Mouse (Mus musculus): Measurements from ENCODE around the gene Maea.

The Maea gene

DNA sequence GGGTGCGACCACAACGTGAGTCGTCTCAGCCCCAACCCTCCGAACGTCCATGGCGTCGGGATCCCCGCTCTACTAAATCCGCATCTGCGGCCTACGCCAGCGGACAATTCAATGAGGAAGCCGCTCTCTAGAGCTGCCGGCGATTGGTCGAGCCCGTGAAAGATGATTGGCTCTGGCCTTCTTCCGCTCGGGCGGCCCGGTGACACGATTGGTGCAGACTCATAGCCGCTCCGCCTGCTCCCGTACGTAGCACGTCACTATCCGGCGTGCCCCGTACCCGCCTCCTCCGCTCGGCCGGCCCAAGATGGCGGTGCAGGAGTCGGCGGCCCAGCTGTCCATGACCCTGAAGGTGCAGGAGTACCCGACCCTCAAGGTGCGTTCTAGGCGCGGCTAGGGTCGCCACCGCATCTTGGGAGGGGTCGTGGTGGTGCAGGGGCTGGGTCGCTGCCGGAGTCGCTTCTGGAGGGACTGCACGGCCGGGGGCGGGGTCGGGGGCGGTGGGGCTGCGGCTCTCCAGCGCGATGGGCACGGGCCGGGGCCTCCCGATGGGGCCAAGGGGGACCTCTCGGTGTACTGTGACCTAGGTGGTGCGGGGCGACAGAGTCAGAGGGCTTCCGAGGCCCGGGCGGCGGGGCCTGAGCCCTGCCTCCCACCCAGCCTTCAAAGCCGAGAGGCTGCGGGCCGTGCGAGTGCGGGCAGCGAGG lies at the start of gene Maea:
Gene Maea, plus strand, starts transcription at position 237 of the 704 bp plus-strand sequence.
- peak; percentile 95 for DNase-seq

DNA sequence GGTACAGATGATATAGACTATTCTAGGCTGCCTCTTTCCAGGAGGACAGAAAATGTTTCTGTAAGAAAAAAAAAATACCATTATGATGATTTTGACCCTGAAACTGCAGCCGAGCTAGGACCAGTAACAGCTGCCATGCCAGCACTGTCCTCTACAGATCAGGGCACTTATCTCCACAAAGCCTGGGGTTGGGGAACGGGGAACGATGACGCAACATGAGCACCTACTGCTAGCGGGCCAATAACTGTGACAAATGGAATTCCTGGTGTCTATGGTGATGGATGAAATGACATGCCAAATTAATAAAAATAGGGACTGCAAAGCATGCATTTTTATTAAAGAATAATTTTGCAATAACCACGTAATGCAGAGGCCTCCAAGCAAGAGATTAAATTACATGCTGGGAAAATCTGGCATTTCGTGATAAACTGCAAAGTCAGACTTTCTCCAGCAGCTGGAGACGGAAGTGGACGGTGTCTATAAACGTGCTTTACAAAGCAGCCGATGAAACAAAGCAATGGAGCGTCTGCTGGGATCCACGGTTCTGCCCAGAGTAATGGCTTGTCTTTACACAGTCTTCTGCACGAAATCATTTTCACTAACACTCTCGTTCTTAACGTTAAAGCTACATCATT lies 41.4 kb upstream of the Maea start:
- no peak for DNase-seq

DNA sequence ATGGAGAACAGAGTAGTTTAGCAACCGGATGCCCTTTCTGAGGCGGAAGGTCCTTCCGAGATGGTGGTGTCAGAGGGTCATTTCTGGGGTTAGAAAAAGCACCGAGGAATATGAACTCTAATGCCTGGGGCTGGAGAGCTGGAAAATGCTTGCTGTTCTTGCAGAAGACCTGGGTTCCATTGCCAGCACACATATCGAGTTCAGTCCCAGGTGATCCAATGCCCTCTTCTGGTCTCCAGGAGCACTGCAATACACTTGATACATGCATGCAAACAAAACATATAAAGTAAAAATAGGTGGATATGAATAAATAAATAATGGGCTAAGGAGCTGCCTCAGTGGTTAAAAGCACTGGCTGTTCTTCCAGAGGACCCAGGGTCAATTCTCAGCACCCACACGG lies 38.1 kb upstream of the Maea start:
- peak; percentile 13 for DNase-seq

DNA sequence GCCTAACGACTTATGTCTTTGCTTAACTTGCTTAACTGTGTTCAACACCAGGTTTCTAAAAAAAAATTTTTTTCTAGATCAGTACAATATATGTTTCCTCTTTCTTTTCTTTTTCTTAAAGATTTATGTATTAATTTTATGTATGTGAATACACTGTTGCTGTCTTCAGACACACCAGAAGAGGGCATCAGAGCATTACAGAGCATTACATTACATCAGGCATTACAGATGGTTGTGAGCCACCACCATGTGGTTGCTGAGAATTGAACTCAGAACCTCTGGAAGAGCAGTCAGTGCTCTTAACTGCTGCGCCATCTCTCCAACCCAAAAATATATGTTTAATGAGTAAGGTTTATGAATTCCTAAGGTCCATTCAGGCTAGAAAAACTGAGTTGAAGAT lies 33.5 kb upstream of the Maea start:
- no peak for DNase-seq

DNA sequence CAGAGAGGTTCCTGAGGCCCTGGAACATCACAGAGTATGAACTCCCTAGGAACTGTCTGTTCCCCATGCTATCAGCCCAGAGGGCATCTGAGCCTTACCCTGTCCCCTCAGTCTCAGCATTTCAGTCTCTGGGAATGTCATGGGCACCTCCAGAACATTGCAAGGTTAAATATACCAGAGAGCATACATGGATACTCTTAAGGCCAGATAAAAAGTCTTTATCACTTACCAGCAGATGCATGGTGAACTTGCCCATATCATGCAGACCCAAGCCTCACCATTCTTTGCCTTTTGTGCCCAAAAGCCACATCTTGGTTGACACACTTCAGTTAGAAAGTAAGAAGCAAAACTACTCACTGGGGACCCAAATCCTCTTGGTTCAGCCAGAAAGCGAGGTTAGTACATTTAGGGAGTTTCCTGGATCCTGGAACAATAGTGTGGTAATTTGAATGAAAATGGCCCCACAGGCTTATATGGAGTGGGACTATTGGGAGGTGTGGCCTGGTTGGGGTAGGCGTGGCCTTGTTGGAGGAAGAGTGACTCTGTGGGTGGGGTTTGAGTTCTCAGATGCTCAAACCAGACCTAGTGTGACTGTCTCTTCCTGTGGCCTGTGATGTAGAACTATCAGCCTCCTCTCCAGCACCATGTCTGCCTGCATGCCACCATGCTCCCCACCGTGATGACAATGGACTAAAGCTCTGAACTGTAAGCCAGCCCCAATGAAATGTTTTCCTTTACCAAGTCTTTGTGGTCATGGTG lies 24.4 kb upstream of the Maea start:
- peak; percentile 8 for DNase-seq

DNA sequence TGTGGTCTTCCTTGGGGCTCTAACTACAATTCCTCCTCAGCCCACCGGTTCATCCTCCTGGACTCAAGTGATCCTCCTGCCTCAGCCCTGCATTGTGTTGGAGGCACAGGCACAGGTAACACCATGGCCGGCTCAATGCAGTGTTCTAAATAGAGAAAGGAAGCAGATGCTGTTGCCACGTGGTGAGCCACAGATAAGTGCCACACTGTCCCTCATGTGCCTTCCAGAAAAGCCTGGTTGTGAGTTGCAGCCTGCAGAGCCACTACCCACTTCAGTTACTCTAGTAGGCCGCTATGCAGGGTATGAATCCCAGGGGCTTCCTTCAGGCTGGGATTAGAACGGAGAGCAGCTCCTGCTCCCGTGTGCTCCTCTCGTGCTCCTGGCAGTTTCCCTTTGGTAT lies 23.1 kb upstream of the Maea start:
- no peak for DNase-seq

DNA sequence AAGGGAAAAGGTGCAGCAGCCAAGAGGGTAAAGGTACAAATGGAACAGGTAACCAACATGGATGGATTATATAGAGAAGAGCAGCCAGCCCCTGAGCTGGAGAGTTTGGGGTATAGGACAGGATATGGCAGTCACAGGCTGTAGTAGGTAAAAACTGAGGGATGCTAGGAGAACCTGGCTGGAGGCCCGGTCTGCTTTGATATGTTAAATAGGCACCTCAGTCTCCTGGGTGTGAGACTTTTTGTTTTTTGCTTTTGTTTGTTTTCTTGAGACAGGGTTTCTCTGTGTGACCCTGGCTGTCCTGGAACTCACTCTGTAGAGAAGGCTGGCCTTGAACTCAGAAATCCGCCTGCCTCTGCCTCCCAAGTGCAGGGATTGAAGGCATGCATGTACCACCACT lies 10.8 kb upstream of the Maea start:
- no peak for DNase-seq

DNA sequence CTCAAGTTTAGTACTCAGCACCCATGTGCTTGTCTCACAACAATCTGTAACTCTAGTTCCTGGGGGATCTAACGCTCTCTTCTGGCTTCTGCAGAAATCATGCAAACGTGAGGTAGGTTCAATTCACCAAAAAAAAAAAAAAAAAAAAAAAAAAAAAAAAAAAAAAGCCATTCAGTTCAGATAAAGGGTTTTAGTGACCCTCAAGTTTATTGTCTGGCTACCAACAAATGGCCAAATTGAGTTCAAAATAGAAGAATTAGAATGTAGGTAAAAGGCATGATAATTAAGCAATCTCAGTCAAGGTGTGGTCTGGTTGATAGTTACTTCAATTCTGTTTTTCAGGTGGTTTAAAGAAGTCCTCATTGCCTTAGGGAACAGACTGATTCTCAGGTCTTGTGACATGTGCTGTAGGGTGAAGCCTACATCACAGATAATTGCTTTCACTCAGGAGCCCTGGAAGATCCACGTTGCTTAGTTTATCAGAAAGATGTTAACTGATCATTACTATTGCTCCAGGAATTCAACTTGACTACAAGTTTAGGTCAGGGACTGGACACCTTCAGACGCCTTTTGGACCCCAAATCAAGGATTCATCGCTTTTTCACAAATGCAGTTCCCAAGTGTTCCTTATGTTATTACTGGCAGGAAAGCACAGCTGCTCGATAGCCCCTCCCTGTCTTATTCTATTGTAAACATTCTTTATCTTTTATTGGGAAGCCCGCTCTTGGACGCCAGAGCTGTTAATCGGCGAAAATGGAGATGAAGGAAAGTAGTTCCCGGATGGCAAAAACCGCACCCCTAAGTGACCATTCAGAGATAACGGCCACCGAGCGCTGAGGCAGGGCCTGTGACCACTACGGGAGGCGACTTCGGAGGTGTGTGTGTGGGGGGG lies 682 bp upstream of the Maea start:
- no peak for DNase-seq

DNA sequence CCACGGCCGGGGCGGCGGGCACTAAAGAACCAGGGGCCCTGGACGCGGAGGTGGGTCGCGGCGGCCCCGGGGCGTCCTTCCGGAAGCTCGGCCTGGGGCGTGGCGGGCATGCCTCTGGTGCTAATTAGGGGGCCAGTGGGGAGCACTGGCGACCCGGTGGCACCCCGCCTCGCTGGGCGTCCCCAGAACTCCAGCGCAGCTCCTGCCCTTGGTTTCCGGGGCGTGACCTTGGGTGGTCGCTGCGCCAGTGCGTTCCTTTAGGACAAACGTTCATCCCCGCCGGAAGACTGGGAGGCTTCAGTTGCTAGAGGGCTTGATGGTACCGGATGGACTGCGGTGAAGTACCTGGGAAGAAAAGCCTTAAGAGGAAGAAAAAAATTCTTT lies 660 bp downstream of the Maea start:
- peak; percentile 50 for DNase-seq

DNA sequence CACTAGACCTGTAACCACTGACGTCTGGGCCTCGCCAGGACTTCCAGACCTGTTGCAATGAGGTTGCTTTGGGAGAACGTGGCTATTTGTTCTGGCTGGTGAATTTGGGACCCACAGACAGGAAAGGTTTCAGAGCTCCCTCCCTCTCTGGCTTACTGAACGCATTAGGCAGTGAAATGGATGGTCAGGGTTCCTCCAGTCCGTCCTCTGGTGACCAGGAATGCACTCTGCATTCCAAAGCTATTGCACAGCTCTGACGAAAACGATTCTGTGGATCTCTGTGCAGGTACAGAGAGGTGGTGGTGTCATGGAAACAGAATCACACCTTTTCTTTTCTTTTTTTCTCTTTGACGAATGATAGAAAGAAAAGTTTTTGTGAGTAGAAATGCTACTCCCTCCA lies 1.9 kb downstream of the Maea start:
- DNase-seq: no peak

DNA sequence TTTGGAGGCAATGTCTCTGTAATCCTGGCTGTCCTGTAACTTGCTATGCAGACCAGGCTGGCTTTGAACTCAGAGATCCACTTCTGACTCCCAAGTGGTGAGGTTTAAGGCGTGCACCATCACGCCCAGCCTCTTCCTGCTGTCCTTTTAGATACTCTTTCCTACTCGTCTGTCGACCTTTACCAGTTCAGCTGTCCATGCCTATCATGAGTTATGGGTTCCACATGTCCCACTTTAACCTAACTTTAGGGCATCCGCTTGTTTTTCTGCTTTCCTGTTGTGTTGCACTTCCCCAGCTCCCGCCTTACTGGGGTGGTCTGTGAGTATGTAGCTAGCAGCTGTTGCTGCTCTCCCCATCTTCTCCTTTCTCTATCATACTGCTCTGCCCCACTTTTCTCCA lies 5.9 kb downstream of the Maea start:
- DNase-seq: no peak

DNA sequence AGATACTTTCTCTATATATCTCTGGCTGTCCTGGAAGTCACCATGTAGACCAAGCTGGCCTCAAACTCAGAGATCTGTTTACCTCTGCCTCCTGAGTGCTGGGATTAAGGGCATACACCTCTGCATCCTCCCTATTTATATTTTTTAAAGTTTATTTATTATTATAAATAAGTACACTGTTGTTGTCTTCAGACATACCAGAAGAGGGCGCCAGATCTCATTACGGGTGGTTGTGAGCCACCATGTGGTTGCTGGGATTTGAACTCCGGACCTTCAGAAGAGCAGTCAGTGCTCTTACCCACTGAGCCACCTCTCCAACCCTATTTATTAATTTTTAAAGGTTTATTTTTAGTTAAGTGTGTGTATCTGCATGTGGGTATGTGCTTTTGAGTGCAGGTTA lies 6.9 kb downstream of the Maea start:
- DNase-seq: peak; percentile 20

DNA sequence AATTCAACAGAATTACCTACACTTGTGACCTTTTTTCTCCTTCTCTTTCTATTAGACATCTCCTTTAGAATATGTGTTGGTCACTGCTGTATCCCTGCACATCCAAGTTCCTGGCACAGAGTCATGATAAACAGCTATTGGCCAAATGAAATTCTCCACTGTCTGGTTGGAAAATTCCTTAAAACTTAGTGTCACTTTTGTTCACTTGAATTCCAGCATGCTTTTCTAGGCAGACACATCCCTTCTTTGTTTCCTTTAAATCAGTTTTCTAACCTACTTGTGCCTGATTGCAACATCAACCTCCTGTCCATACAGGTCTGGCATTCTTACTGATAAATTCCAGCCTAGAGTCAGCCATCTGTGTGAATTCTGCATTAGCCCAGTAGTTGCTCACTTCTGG lies 7.5 kb downstream of the Maea start:
- no peak for DNase-seq

DNA sequence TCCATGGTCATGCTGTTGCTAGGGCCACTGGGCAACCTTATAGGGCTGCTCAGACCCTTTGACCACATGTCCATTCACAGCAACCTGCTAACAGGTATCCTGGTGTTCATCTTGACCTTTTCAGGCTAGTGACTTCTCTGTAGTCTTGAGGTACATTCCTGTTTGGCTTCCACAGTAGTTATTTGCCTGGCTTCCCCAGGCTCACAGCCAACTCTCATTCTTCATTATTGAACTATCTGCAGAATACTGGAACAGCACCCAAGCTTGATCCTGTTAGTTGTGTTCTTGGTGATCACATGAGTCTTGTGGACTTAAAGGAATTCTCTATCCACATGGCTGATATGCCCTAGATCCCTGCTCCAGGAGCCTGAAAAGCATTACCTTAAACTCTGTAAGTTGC lies 8.3 kb downstream of the Maea start:
- no peak for DNase-seq

DNA sequence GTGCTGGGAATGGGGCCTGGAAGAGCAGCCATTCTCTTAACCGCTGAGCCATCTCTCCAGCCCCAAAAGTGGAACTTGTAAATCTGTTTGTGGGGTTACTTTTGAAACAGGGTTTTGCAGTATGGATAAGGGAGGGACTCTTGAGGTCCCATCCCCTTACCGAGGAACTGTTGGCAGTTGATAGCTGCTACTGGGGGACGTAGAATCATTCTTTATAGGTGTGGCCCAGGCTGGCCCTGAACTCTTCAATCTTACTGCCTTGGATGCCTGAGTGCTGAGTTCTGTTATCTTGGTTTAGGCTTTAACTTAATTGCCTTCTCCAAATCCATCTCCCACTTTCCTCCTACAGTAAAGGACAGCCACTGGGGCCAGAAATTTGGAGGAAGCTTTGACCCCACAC lies 8.8 kb downstream of the Maea start:
- DNase-seq: no peak

DNA sequence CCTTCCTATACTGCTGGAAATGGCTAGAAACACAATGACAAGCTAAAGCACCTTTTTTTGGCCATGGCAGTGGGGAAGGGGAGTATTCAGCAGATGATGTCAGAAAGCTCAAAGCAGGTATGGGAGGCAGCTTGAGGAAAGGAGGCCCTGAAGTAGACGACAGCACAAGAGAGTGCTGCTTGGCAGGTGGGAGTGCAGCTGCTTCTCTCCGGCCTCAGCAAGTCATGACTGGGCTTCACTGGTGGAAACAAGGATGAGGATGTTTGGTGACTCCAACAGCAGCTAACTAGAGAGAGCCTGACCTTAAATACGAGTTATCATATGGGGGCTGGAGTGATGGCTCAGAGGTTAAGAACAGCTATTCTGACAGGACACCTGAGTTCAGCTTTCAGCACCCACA lies 12.3 kb downstream of the Maea start:
- DNase-seq: no peak

DNA sequence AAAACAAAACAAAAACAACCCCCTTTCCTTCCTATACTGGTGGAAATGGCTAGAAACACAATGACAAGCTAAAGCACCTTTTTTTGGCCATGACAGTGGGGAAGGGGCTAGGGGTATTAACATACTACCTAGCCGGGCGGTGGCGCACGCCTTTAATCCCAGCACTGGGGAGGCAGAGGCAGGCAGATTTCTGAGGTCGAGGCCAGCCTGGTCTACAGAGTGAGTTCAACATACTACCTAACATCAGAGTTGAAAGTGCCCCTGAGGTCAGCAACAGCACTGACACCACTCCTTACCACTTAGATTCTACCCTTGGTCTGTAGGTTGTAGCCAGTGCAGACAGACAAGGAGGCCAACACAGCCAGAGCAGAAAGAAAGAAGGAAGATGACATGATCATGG lies 13.9 kb downstream of the Maea start:
- no peak for DNase-seq

DNA sequence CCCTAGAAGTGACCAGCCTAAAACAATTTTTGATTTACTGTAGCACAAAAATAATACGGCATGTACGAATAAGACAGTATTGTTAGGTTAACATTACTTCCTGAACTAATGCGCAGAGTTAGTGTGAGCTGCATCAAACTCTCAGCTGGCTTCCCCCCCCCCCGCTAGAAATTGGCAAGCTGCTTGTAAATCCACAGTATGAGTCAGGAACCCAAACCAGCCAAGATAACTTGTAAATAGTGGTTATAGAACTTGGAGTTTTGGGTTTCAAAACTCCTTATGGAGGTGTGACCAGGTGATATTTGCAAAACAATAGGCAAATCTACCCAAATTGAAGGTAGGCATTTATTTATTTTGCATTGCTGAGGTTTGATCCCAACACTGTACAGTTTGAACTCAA lies 14.4 kb downstream of the Maea start:
- DNase-seq: no peak

DNA sequence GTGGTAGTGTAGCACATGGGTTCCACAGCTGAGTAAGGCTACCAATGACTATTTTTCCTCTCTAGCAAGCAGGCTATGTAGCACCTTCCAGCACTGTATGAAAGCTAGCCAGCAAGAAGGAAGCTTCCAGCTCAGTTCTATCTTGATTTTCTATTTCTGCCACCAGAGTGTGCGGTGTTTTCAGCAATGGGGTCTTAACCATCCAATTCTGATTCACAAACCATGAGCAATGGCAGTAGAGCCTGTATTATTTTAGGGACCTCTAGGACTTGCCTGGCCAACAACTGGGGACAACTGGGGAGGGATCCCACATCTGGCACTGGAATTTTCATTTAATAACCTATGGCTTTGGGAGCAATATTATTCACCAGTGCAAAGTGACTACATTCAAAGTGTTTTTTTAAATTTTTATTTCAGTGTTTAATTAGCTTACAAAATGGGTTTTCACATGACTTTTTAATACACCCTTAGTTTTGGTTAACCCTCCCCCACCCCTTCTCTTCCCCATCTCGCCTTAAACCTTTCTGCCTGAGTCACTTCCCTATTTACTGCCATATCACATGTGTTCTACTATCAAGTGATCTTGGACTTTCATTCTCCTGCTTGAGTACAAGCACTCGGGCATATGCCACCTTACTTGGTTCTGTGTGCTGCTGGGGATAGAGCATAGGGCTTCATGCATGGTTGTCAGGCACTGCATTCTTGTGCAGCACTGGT lies 16.4 kb downstream of the Maea start:
- no peak for DNase-seq

DNA sequence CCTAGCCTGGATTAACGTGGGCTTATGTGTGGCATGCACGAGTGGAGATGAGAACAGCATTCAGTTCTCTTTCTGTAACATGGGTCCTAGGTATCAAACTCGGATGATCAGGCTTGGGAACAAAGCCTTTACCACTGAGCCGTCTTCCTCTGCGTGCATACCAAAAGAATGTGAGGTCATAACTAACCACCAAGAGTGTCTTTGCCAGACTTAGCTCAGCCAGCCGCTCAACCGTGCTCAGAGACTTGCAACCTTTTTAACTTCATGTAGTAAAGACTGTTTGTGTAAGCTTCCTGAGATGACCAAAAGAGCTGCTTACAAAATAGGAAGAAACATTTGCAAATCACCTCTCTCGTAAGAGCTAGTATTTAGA lies 16.9 kb downstream of the Maea start:
- no peak for DNase-seq

DNA sequence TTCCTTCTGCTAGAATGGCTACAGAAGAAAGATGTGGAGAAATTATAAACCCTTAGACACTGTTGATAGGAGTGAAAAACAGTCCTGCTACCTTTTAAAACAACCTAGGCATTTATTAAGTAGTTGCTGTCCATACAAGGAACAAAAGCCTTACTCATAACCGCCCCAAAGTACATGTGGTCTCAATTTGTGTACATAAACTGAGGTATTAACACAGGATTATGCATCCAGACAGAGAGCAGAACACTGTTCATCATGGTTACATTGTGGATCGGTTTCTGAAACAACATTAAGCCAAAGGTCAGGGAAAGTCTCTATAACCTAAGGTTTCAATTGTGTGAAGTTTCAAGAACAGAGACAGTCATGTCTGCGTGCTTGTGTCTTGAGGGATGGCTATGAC lies 17.7 kb downstream of the Maea start:
- no peak for DNase-seq

DNA sequence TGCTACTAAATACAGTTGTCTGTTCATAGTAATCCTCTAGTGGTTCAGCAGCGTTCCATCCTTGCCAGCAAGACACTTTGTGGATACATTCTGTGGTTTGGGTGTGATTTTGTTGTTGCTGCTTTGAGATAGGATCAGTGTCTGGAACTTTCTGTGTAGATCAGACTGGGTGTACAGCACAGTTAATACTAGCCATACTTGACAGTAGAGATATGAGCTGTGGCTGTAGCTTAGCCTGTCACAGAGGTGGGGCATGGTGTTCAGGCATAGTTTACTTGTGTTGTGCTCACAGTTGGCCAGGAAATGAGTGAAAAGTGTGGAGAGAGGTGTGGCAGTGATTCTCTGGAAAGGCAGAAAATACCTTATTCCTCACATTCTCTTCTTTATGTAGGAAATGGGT lies 22.2 kb downstream of the Maea start:
- DNase-seq: no peak

DNA sequence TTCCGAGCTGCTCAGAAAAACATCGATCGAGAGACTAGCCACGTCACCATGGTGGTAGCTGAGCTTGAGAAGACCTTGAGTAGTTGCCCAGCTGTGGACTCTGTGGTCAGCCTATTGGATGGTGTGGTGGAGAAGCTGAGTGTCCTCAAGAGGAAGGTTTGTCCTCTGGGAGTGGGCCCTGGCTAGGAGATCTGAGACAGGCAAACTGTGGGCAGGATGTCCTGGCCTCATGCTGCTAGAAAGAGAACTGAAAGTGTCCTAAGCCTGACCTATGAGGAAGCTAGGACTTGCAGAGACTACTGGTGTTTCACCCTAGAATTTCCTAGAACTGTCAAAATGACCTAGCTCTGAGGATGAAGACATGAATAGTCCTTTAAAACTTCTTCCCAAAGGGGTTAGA lies 23.2 kb downstream of the Maea start:
- no peak for DNase-seq

Data from thymus, postnatal 14 days (tissue).